Mouse (Mus musculus): ENCODE measurements around the gene Hmx3. TPM values are rescaled to one million over a fixed set of nuclear protein-coding genes. Genes with fewer than 3 reads are reported as not detected.

Gene Hmx3
- not detected in 2 replicates for polyA plus RNA-seq (2012; rRNA removed; ENCODE audit: low replicate concordance)

DNA sequence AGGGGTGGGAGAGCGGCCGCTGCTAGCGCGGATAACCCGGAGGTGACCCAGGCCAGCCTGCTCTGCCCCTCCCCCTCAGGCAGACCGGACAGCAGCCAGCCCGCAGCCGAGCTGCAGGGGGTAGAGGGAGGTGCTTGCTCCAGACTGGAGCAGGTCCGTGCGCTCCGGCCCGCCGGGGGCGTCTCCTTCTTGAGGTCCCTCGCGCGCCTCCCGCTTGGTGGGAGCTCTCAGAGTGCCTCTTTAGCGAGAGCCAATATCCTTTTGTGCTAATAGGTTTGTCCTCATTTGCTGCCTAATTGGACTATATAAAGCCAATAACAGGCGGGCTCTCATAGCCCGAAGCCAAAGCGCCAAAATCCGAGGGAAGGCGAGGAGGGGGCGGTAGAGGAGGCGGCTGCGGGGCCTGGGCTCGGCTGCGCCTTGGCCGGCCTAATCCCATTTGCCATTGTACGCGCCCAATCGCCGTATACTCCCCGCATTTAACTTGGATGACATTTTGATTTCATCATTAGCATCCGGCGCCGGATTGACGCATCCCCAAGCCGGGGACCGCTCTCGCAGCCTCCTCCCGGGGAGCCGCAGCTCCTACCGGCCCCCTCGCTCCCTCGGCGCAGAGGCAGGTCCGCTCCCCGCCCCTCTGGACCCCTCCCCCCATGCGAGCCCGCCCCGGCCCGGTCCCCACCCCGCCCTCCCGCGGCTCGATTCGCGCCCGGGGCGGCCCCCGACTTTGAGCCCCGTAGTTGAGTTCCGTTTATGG lies at the start of gene Hmx3:
TSS of gene Hmx3 (plus strand) at position 753 of the 757 bp plus-strand sequence.

DNA sequence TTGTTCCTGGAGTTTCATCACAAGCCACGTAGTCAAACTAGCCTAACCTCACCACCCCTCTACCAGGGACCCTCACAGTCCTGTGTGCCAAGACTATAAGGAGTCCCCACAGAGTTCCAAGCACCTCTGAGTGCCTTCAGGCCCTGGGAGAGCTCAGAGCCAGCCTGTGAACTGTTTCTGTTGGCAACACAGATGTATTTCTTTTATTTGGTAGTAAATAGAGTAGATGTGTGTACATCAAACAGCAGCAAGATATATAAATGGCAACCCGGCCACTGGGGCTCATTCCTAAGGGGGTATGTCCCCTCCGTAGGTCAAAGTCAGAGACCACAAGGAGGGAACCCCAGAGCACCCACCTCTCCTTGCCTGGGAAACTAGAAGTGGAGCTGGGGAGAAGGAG lies 5.8 kb downstream of the Hmx3 start, which contains the start of gene Hmx2:
TSS of gene Hmx2 (plus strand) at position 301 of the 400 bp plus-strand sequence.

DNA sequence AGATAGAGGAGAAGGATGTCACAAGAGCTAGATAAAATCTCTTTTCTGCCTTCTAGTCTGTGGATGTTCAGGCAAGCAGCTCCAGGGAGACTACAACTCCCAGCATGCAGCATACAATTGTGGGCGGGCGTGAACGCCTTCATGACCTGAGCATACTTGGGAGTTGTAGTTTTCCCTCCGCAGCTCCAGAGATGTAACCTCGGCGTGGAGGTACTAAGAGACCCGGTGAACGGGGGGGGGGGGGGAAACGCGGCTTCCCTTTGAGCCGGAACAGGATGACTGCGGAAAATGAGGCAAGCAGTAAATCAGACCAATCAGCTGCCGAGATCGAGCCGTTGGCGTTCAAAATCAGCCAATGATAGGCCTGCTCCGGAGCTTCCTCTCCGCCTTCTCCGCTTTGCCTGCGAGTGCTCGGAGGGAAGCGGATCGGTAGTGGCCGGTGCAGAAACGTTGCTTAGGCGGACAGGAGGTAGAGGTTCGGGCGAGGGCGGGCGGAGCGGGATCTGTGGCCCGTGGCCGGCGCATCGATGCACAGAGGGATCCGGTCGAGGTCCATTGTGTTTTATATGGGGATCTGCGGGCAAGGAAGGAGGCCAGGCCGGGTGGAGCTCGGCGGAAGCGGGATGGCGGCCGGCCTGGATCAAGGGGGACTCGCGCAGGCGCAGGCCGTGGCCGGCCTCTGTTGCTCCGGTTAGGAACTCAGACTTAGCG lies 17.5 kb downstream of the Hmx3 start, which contains the start of gene Bub3:
TSS of gene Bub3 (plus strand) at position 237 of the 711 bp plus-strand sequence.

Other genes starting within 250 kb of the Hmx3 start
- gene Cuzd1, start 220.6 kb upstream of the Hmx3 start, polyA plus RNA-seq (2012; rRNA removed; ENCODE audit: low replicate concordance): 0.49 and 2.1 TPM in 2 replicates
- not detected in 2 replicates for gene Fam24b, start 213.4 kb upstream of the Hmx3 start, polyA plus RNA-seq (2012; rRNA removed; ENCODE audit: low replicate concordance)
- gene Fam24a, start 209.0 kb upstream of the Hmx3 start, polyA plus RNA-seq (2012; rRNA removed; ENCODE audit: low replicate concordance): not detected in 2 replicates
- gene 2310057M21Rik, start 180.1 kb upstream of the Hmx3 start, polyA plus RNA-seq (2012; rRNA removed; ENCODE audit: low replicate concordance): 5.7 and 7.4 TPM in 2 replicates
- 41.3 and 57.2 TPM in 2 replicates for gene Pstk, start 171.7 kb upstream of the Hmx3 start, polyA plus RNA-seq (2012; rRNA removed; ENCODE audit: low replicate concordance)
- gene Ikzf5, start 132.3 kb upstream of the Hmx3 start, polyA plus RNA-seq (2012; rRNA removed; ENCODE audit: low replicate concordance): 11.9 and 17.3 TPM in 2 replicates
- 28.5 and 40.5 TPM in 2 replicates for gene Acadsb, start 132.3 kb upstream of the Hmx3 start, polyA plus RNA-seq (2012; rRNA removed; ENCODE audit: low replicate concordance)
- not detected in 2 replicates for gene Hmx2, start 5.9 kb downstream of the Hmx3 start, polyA plus RNA-seq (2012; rRNA removed; ENCODE audit: low replicate concordance)
- 68.4 and 94.8 TPM in 2 replicates for gene Bub3, start 17.4 kb downstream of the Hmx3 start, polyA plus RNA-seq (2012; rRNA removed; ENCODE audit: low replicate concordance)

Measured in subcutaneous adipose tissue, adult 2 months (tissue).